Mouse (Mus musculus) midbrain, embryonic 13.5 days (tissue): ENCODE results near the gene Lrrc28. TPM values are rescaled to one million over a fixed set of nuclear protein-coding genes. Genes with fewer than 3 reads are reported as not detected.

Experiments used
- ATAC-seq: fragments of 200-750 bp; cut with Nextera tagmentation; 2 replicates; pipeline ENCODE4 v1.8.0; 2017; ENCODE audit warnings: mild to moderate bottlenecking, moderate TSS enrichment, moderate library complexity
- H3K27ac ChIP-seq: fragments of 300-500 bp; sonication (generic); 2 replicates; pipeline ENCODE4 v1.5.1; 2015; ENCODE audit warnings: inconsistent platforms, mild to moderate bottlenecking, moderate library complexity
- H3K27me3 ChIP-seq: fragments of 300-500 bp; sonication (generic); 2 replicates; pipeline ENCODE4 v1.6.1; 2015; ENCODE audit warnings: mild to moderate bottlenecking, inconsistent platforms
- H3K36me3 ChIP-seq: fragments of 300-500 bp; sonication (generic); 2 replicates; pipeline ENCODE4 v1.6.1; 2015; ENCODE audit warnings: mild to moderate bottlenecking, inconsistent platforms
- H3K4me1 ChIP-seq: fragments of 300-500 bp; sonication (generic); replicated peaks from 2 replicates; pipeline ENCODE4 v1.6.1; 2015; ENCODE audit warnings: inconsistent platforms
- H3K4me2 ChIP-seq: fragments of 300-500 bp; sonication (generic); replicated peaks from 2 replicates; pipeline ENCODE4 v1.6.1; 2015; ENCODE audit warnings: moderate library complexity, mild to moderate bottlenecking, inconsistent platforms
- H3K4me3 ChIP-seq: fragments of 300-500 bp; sonication (generic); replicated peaks from 2 replicates; pipeline ENCODE4 v1.5.1; 2015; ENCODE audit warnings: mild to moderate bottlenecking, inconsistent platforms
- H3K9ac ChIP-seq: fragments of 300-500 bp; sonication (generic); replicated peaks from 2 replicates; pipeline ENCODE4 v1.6.1; 2015; ENCODE audit warnings: mild to moderate bottlenecking, inconsistent platforms
- H3K9me3 ChIP-seq: fragments of 300-500 bp; sonication (generic); 2 replicates; pipeline ENCODE4 v1.6.1; 2016; ENCODE audit warnings: mild to moderate bottlenecking, inconsistent platforms
- WGBS: fragments of 180-500 bp; shearing (Covaris S2); methylation state at CpG from one replicate; pipeline ENCODE4 v1.1.7; 2015; 5-methylcytosine and 5-hydroxymethylcytosine counted together
- polyA plus RNA-seq: library from polyadenylated mRNA; unstranded; fragments of >200 nt; fragmentation: Nextera tagmentation; extraction: Ambion mirVana; gene quantifications from 2 replicates; pipeline ENCODE4 v1.2.1, GENCODE M21; 2015

Lrrc28 gene
- polyA plus RNA-seq, 1 experiment from 2014 or later, result 34.4 TPM

DNA sequence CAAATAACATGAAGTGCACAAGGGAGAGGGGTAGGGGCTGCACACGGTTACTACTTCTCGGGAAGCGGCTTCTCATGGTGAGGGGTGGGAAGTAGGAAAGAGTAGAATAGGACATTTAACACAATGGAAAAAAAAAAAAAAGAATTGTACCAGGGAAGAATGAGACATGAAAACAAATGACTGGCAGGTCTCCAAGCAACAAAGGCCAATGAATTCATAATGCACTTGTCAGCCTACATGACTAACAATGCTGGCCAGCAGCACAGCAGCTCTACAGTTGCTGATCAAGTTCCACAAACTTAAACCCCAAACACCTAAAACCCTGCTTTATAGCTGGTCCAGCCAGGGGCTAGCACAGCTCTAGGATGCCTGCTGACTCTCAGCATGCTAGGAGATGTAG lies 6.1 kb downstream of the Lrrc28 start:
- H3K36me3 ChIP-seq, result peaks cover 27% of the 10 kb centered on the region
- ATAC-seq, result no peak
- H3K4me2 ChIP-seq, result no peak overlapping the region
- no peak overlapping the region for H3K4me3 ChIP-seq
- peaks cover 9% of the 10 kb centered on the region for H3K4me1 ChIP-seq
- H3K9me3 ChIP-seq, result no peaks in the 10 kb centered on the region
- no peak overlapping the region for H3K9ac ChIP-seq
- H3K27ac ChIP-seq, result no peak overlapping the region
- H3K27me3 ChIP-seq, result no peaks in the 10 kb centered on the region
- WGBS, result 60% methylated on average over 3 of the region's 3 CpGs

DNA sequence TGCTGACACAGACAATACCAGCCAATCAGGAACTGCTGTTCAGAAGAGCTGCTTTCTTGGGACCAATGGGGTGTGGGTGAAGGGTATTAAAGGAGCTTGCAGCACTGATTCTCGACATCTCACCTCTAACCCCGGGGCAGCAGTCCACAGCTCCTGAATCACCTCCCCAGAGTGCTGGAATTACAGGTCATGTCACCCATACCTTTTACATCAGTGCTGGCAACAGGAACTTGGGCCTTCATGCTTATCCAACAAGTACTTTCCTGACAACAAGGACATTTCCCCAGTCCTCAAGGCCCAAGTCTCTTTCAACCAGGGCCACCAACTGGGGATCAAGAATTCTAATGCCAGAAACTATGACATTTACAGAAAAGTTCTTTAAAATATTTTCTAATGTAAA lies 8.9 kb downstream of the Lrrc28 start:
- Histone ChIP-seq H3K9me3 (no peaks in the 10 kb centered on the region), H3K9ac (no peak overlapping the region), H3K27ac (no peak overlapping the region), H3K27me3 (no peaks in the 10 kb centered on the region), H3K4me2 (no peak overlapping the region), H3K36me3 (peaks cover 27% of the 10 kb centered on the region), H3K4me3 (no peak overlapping the region), H3K4me1 (no peaks in the 10 kb centered on the region)
- 86% methylated on average over 2 of the region's 2 CpGs for WGBS
- ATAC-seq, result no peak

DNA sequence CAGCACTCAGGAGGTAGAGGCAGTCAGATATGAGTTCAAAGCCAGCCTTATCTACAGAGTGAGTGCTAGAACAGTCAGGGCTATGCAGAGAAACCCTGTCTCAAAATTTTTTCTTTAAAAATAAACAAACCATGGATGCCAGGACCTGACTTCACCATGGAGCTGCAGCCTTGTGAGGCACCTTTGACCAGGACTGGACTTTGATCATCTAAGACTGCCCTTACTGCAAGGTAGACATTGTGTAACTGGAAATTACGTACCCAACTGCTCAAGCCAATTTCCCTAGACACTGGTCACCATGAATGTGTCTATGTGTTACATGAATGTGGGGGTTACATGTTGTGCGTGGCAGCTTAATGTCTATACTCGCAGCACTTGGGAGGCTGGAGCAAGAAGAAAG lies 10.9 kb downstream of the Lrrc28 start:
- H3K27ac ChIP-seq, result no peak overlapping the region
- no peak overlapping the region for H3K4me2 ChIP-seq
- no peak for ATAC-seq
- no peaks in the 10 kb centered on the region for H3K9me3 ChIP-seq
- WGBS, result 93% methylated on average over 3 of the region's 3 CpGs
- no peaks in the 10 kb centered on the region for H3K4me1 ChIP-seq
- H3K36me3 ChIP-seq, result peaks cover 23% of the 10 kb centered on the region
- H3K4me3 ChIP-seq, result no peak overlapping the region
- H3K27me3 ChIP-seq, result no peaks in the 10 kb centered on the region
- H3K9ac ChIP-seq, result no peak overlapping the region

DNA sequence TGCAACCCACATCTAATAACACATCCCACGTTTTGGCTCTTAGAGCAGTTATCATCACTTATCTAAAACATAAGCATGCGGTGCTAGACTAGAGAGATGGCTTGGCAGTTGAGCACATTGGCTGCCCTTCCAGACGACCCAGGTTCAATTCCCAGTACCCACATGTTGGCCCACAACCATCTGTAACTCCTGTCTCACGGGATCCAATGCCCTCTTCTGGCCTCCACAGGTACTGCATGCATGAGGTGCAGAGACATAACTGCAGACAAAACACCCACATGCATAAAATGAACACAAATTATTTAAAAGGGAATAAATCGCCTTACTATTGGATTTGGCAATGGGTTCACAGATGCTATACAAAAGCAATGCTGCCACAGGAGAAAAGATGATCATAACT lies 12.7 kb downstream of the Lrrc28 start:
- no peak overlapping the region for H3K27ac ChIP-seq
- H3K27me3 ChIP-seq, result no peaks in the 10 kb centered on the region
- no peak overlapping the region for H3K9ac ChIP-seq
- H3K4me3 ChIP-seq, result no peak overlapping the region
- peaks cover 11% of the 10 kb centered on the region for H3K36me3 ChIP-seq
- H3K4me2 ChIP-seq, result no peak overlapping the region
- 88% methylated on average over 5 of the region's 5 CpGs for WGBS
- H3K4me1 ChIP-seq, result no peaks in the 10 kb centered on the region
- no peaks in the 10 kb centered on the region for H3K9me3 ChIP-seq
- ATAC-seq, result no peak

DNA sequence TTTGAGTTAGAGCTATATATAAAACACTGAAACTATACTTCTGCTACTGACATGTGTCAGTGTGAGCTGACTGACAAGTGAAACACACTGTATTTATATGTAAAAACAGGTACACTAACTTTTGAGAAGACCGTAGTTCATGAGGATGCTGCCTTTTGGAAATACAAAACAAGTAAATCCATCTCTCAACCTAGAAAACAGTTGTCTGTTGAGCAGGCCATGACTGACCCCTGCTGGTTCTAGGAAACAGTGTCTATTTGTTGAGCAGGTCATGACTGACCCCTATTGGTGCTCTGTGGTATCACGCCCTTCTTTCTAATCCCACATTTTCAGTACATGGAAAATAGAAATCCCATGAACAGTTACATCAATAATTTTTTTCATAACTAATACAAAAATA lies 14.3 kb downstream of the Lrrc28 start:
- 20% methylated on average over 2 of the region's 2 CpGs for WGBS
- Histone ChIP-seq H3K9me3 (no peaks in the 10 kb centered on the region), H3K4me3 (no peak overlapping the region), H3K27ac (no peak overlapping the region), H3K27me3 (no peaks in the 10 kb centered on the region), H3K4me1 (no peaks in the 10 kb centered on the region), H3K36me3 (peaks cover 17% of the 10 kb centered on the region), H3K9ac (no peak overlapping the region), H3K4me2 (no peak overlapping the region)
- ATAC-seq, result no peak

DNA sequence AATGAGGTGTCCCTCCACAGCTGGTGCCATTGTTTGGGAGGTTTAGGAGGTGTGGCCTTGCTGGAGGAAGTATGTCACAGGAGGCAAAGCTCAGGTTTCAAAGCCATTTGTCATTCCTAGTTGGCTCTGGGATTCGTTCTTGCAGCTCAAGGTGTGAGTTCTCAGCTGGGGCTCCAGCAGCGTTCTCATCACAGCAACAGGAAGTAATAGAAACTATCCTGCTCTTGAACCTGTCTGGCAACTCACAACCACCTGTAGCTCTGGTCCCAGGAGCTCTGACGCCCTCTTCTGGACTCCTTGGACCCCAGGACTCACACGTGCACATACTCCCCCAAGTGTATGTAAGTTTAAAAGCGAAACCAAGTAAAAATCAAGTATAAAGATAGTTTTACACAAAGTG lies 15.4 kb downstream of the Lrrc28 start:
- no peak for ATAC-seq
- Histone ChIP-seq H3K36me3 (peaks cover 13% of the 10 kb centered on the region), H3K27me3 (no peaks in the 10 kb centered on the region), H3K4me1 (no peaks in the 10 kb centered on the region), H3K27ac (no peak overlapping the region), H3K4me2 (no peak overlapping the region), H3K4me3 (no peak overlapping the region), H3K9me3 (no peaks in the 10 kb centered on the region), H3K9ac (no peak overlapping the region)
- 56% methylated on average over 5 of the region's 5 CpGs for WGBS

DNA sequence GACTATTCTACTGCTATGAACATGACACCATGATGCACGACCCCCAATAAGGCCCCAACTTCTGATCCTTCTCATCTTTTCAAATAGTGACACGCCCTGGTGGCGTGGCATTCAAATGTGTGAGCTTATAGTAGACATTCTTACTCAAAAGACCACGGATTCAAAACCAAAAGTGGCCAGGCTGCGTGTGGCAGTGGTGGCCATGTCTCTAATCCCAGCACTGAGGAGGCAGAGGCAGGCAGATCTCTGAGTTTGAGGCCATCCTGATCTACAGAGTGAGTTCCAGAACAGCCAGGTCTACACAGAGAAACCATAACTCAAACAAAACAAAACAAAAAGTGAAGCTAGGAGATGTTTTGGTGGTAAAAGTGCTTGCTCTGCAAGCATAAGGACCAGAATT lies 18.4 kb downstream of the Lrrc28 start:
- Histone ChIP-seq H3K4me3 (no peak overlapping the region), H3K36me3 (peaks cover 13% of the 10 kb centered on the region), H3K27me3 (no peaks in the 10 kb centered on the region), H3K4me1 (no peaks in the 10 kb centered on the region), H3K4me2 (no peak overlapping the region), H3K27ac (no peak overlapping the region), H3K9me3 (no peaks in the 10 kb centered on the region), H3K9ac (no peak overlapping the region)
- no peak for ATAC-seq
- WGBS, result 88% methylated on average over 5 of the region's 5 CpGs

DNA sequence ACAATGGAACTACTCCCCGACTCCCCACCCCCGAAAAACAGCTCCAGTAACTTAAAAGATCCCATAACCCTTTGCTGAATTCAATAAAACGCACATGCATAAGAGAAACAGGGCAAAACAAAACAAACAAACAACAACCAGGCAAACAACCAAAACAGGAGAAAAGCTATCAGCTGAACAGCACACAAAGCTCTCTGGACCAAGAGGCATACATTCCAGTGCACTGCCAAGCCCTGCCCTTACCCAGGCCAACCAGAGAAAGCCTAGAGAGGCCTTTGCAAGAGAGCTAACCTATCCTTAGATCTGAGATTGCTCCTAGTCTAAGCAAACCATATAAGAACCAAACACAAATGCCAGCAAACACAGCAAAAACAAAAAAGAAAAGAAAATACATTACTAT lies 22.9 kb downstream of the Lrrc28 start:
- no peak overlapping the region for H3K9ac ChIP-seq
- H3K4me2 ChIP-seq, result no peak overlapping the region
- no peak overlapping the region for H3K27ac ChIP-seq
- 76% methylated on average over 3 of the region's 3 CpGs for WGBS
- H3K27me3 ChIP-seq, result no peaks in the 10 kb centered on the region
- H3K9me3 ChIP-seq, result no peaks in the 10 kb centered on the region
- ATAC-seq, result no peak
- no peak overlapping the region for H3K4me3 ChIP-seq
- no peaks in the 10 kb centered on the region for H3K4me1 ChIP-seq
- peaks cover 11% of the 10 kb centered on the region for H3K36me3 ChIP-seq

DNA sequence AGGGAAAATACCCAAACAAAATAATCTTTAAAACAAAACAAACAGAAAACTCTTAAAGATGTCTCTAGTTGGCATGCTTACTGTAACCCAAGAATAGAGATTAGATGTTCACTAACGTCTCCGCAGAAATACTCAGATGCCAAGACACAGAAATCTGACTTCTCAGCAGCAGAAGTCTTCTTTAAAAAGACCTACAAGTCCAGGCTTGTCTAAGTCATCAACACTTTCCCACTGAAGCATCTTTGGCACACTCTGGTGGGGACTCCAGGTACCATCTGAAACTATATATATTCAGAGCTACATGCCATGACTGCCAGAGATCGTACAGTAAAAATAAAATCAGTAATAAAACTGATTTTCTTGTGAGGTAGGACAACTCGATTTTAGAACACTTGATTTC lies 25.2 kb downstream of the Lrrc28 start:
- WGBS, result 91% methylated on average over 4 of the region's 4 CpGs
- Histone ChIP-seq H3K4me2 (no peak overlapping the region), H3K27ac (no peak overlapping the region), H3K9me3 (no peaks in the 10 kb centered on the region), H3K9ac (no peak overlapping the region), H3K27me3 (no peaks in the 10 kb centered on the region), H3K4me1 (no peaks in the 10 kb centered on the region), H3K4me3 (no peak overlapping the region), H3K36me3 (no peaks in the 10 kb centered on the region; the same call in 1 of the 2 replicates)
- no peak for ATAC-seq

DNA sequence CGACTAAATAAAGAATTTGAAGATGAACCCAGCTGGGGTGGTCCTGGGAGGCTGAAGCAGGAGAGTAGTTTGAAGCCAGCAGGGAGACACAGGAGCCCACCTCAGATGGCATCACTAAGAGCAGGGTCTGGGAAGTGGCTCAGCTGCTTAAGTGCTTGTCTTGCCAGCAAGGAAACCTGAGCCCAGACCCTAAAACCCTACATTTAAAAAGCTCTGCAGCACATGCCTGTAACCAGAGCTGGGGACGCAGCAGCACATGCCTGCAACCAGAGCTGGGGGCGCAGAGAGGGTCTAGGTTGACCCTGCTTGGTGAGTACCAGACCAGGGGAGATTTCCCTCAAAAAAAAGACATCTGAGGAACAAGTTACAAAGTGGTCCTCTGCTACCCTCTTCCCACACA lies 26.8 kb downstream of the Lrrc28 start:
- ATAC-seq, result no peak
- WGBS, result 79% methylated on average over 3 of the region's 3 CpGs
- Histone ChIP-seq H3K9ac (no peak overlapping the region), H3K4me1 (peaks cover 10% of the 10 kb centered on the region), H3K4me3 (no peak overlapping the region), H3K27ac (no peak overlapping the region), H3K9me3 (no peaks in the 10 kb centered on the region), H3K27me3 (no peaks in the 10 kb centered on the region), H3K36me3 (no peaks in the 10 kb centered on the region; the same call in 1 of the 2 replicates), H3K4me2 (no peak overlapping the region)

DNA sequence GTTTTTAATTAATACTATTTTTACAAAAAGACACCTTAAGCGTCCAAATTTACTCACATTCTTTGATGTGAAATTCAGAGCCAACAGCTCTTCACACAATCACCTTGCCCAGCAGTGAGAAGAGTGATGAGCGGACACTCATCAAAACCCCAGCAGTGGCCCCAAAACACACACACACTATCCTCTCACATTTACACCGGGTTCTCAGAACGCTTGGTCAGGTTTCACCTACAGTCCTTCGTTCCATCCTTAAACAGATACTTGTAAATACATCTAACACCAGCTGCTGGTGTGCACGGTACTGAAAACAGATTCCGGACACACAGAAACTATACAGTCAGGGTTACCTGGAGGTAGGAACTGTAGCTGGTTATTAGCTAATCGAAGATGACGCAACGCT lies 27.4 kb downstream of the Lrrc28 start:
- Histone ChIP-seq H3K4me2 (no peak overlapping the region), H3K9ac (no peak overlapping the region), H3K27ac (no peak overlapping the region), H3K4me1 (peaks cover 15% of the 10 kb centered on the region), H3K27me3 (no peaks in the 10 kb centered on the region), H3K36me3 (no peaks in the 10 kb centered on the region; the same call in 1 of the 2 replicates), H3K4me3 (no peak overlapping the region), H3K9me3 (no peaks in the 10 kb centered on the region)
- no peak for ATAC-seq
- 94% methylated on average over 10 of the region's 10 CpGs for WGBS

DNA sequence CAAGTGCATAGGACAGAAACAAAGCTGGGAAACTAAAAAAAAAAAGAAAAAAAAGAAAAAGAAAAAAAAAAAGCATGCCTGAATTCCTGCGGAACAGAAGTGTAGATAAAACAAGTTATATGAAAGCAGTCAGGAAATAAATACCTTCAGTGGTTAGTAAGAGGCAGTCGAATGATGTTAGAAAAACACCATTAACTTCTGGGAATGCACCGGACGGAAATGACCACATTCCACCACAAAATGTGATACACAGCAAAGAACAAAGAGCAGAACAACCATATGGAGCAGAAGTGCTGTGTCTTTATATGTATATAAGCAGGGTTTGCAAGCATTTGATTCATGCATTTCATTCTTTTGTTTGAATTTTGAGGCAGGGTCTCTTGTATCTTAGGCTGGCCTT lies 28.2 kb downstream of the Lrrc28 start:
- H3K27me3 ChIP-seq, result no peaks in the 10 kb centered on the region
- no peak for ATAC-seq
- no peak overlapping the region for H3K27ac ChIP-seq
- H3K9ac ChIP-seq, result no peak overlapping the region
- H3K4me2 ChIP-seq, result no peak overlapping the region
- 95% methylated on average over 4 of the region's 4 CpGs for WGBS
- no peaks in the 10 kb centered on the region for H3K9me3 ChIP-seq
- H3K4me3 ChIP-seq, result no peak overlapping the region
- peaks cover 15% of the 10 kb centered on the region for H3K4me1 ChIP-seq
- H3K36me3 ChIP-seq, result no peaks in the 10 kb centered on the region; the same call in 1 of the 2 replicates

DNA sequence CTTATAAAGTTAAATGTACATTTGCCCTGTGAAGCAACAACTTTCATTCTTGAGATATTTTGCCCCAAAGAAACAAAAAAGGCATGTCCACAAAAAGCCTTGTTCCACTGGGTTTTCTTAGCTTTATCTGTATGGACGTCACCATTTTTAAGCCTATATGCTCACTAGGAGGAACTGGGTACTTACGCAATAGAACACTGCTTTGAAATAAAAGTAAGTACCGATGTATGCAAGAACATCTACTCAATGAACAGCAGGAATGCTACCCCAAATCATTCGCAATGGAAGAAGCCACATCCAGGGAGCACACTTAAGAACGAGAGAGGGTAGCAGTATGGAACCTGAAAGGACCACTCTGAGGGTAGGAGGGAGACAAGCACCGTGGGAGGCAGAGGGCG lies 30.6 kb downstream of the Lrrc28 start:
- no peaks in the 10 kb centered on the region for H3K27me3 ChIP-seq
- WGBS, result 88% methylated on average over 7 of the region's 7 CpGs
- no peak overlapping the region for H3K27ac ChIP-seq
- no peaks in the 10 kb centered on the region; the same call in 1 of the 2 replicates for H3K36me3 ChIP-seq
- H3K4me2 ChIP-seq, result no peak overlapping the region
- peaks cover 15% of the 10 kb centered on the region for H3K4me1 ChIP-seq
- no peak overlapping the region for H3K9ac ChIP-seq
- no peak for ATAC-seq
- H3K4me3 ChIP-seq, result no peak overlapping the region
- H3K9me3 ChIP-seq, result no peaks in the 10 kb centered on the region
